Mouse (Mus musculus) neural tube, embryonic 15.5 days (tissue): Measurements from ENCODE around the gene Mindy4. TPM values are rescaled to one million over a fixed set of nuclear protein-coding genes. Genes with fewer than 3 reads are reported as not detected.

ENCODE experiments used
- ATAC-seq: fragments of 200-750 bp; cut with Nextera tagmentation; 2 replicates; pipeline ENCODE4 v1.8.0; 2017; ENCODE audit warnings: mild to moderate bottlenecking, moderate TSS enrichment, moderate library complexity; ENCODE audit not compliant: low FRiP score
- H3K27ac ChIP-seq: fragments of 300-500 bp; sonication (generic); replicated peaks from 2 replicates; pipeline ENCODE4 v1.5.1; 2015; ENCODE audit warnings: mild to moderate bottlenecking, inconsistent platforms
- H3K27me3 ChIP-seq: fragments of 300-500 bp; sonication (generic); replicated peaks from 2 replicates; pipeline ENCODE4 v1.6.1; 2015; ENCODE audit warnings: inconsistent platforms
- H3K36me3 ChIP-seq: fragments of 300-500 bp; sonication (generic); 2 replicates; pipeline ENCODE4 v1.6.1; 2015; ENCODE audit warnings: inconsistent platforms
- H3K4me1 ChIP-seq: fragments of 300-500 bp; sonication (generic); 2 replicates; pipeline ENCODE4 v1.6.1; 2015; ENCODE audit warnings: inconsistent platforms
- H3K4me2 ChIP-seq: fragments of 300-500 bp; sonication (generic); 2 replicates; pipeline ENCODE4 v1.6.1; 2015; ENCODE audit warnings: inconsistent platforms, mild to moderate bottlenecking, moderate library complexity
- H3K4me3 ChIP-seq: fragments of 300-500 bp; sonication (generic); replicated peaks from 2 replicates; pipeline ENCODE4 v1.5.1; 2015; ENCODE audit warnings: mild to moderate bottlenecking, inconsistent platforms
- H3K9ac ChIP-seq: fragments of 300-500 bp; sonication (generic); replicated peaks from 2 replicates; pipeline ENCODE4 v1.6.1; 2015; ENCODE audit warnings: mild to moderate bottlenecking, inconsistent platforms
- H3K9me3 ChIP-seq: fragments of 300-500 bp; sonication (generic); replicated peaks from 2 replicates; pipeline ENCODE4 v1.6.1; 2016; ENCODE audit warnings: inconsistent platforms
- WGBS: fragments of 180-500 bp; shearing (Covaris S2); methylation state at CpG from one replicate; pipeline ENCODE4 v1.1.7; 2015; ENCODE audit warnings: mixed read lengths; 5-methylcytosine and 5-hydroxymethylcytosine counted together
- polyA plus RNA-seq: library from polyadenylated mRNA; unstranded; fragments of >200 nt; fragmentation: Nextera tagmentation; extraction: Ambion mirVana; gene quantifications from 2 replicates; pipeline ENCODE4 v1.2.1, GENCODE M21; 2015

The Mindy4 gene
- polyA plus RNA-seq, 1 experiment from 2014 or later, result 10.3 TPM

- no peak overlapping the region for H3K27ac ChIP-seq
- H3K9ac ChIP-seq, result no peak overlapping the region
- H3K4me2 ChIP-seq, result no peak overlapping the region
- no peaks in the 10 kb centered on the region for H3K36me3 ChIP-seq
- WGBS, result 85% methylated on average over 14 of the region's 14 CpGs
- H3K4me3 ChIP-seq, result no peak overlapping the region
- no peaks in the 10 kb centered on the region for H3K27me3 ChIP-seq
- no peaks in the 10 kb centered on the region for H3K9me3 ChIP-seq
- H3K4me1 ChIP-seq, result no peaks in the 10 kb centered on the region
- ATAC-seq, result no peak
Measured at GRCm38 (mm10) chr6:55258428-55259325, 55.5 kb downstream of the Mindy4 start.

- H3K27me3 ChIP-seq, result no peaks in the 10 kb centered on the region
- no peak overlapping the region for H3K9ac ChIP-seq
- 90% methylated on average over 12 of the region's 12 CpGs for WGBS
- no peaks in the 10 kb centered on the region for H3K4me1 ChIP-seq
- no peak for ATAC-seq
- H3K4me3 ChIP-seq, result no peak overlapping the region
- H3K27ac ChIP-seq, result no peak overlapping the region
- H3K36me3 ChIP-seq, result peaks cover 4% of the 10 kb centered on the region; the same call in 1 of the 2 replicates
- H3K4me2 ChIP-seq, result no peak overlapping the region
- H3K9me3 ChIP-seq, result no peaks in the 10 kb centered on the region
Measured at GRCm38 (mm10) chr6:55262161-55262560, 59.0 kb downstream of the Mindy4 start.

- Histone ChIP-seq H3K4me2 (no peak overlapping the region), H3K36me3 (peaks cover 4% of the 10 kb centered on the region; the same call in 1 of the 2 replicates), H3K27ac (no peak overlapping the region), H3K4me3 (no peak overlapping the region), H3K9ac (no peak overlapping the region), H3K4me1 (no peaks in the 10 kb centered on the region), H3K9me3 (no peaks in the 10 kb centered on the region), H3K27me3 (no peaks in the 10 kb centered on the region)
- ATAC-seq, result no peak
- 78% methylated on average over 5 of the region's 5 CpGs for WGBS
Measured at GRCm38 (mm10) chr6:55263490-55264046, 60.4 kb downstream of the Mindy4 start.

GRCm38 (mm10) chr6:55264741-55265366 is 61.7 kb downstream of the Mindy4 start:
- Histone ChIP-seq H3K27ac (no peak overlapping the region), H3K27me3 (no peaks in the 10 kb centered on the region), H3K4me3 (no peak overlapping the region), H3K36me3 (peaks cover 4% of the 10 kb centered on the region; the same call in 1 of the 2 replicates), H3K9me3 (no peaks in the 10 kb centered on the region), H3K9ac (no peak overlapping the region), H3K4me1 (no peaks in the 10 kb centered on the region), H3K4me2 (no peak overlapping the region)
- WGBS, result 89% methylated on average over 7 of the region's 7 CpGs
- no peak for ATAC-seq

GRCm38 (mm10) chr6:55272952-55273351 is 69.8 kb downstream of the Mindy4 start:
- H3K27ac ChIP-seq, result no peak overlapping the region
- WGBS, result 75% methylated on average over 7 of the region's 7 CpGs
- no peak overlapping the region for H3K4me3 ChIP-seq
- H3K36me3 ChIP-seq, result no peaks in the 10 kb centered on the region
- H3K27me3 ChIP-seq, result no peaks in the 10 kb centered on the region
- no peak overlapping the region for H3K9ac ChIP-seq
- ATAC-seq, result no peak
- H3K9me3 ChIP-seq, result no peaks in the 10 kb centered on the region
- H3K4me1 ChIP-seq, result no peaks in the 10 kb centered on the region
- no peak overlapping the region for H3K4me2 ChIP-seq

- Histone ChIP-seq H3K27me3 (no peaks in the 10 kb centered on the region), H3K27ac (no peak overlapping the region), H3K4me3 (no peak overlapping the region), H3K36me3 (no peaks in the 10 kb centered on the region), H3K4me2 (no peak overlapping the region), H3K4me1 (no peaks in the 10 kb centered on the region), H3K9ac (no peak overlapping the region), H3K9me3 (no peaks in the 10 kb centered on the region)
- no peak for ATAC-seq
- 87% methylated on average over 5 of the region's 5 CpGs for WGBS
Measured at GRCm38 (mm10) chr6:55273463-55273862, 70.3 kb downstream of the Mindy4 start.

GRCm38 (mm10) chr6:55275000-55275399 is 71.8 kb downstream of the Mindy4 start:
- Histone ChIP-seq H3K9ac (no peak overlapping the region), H3K4me1 (no peaks in the 10 kb centered on the region), H3K4me2 (no peak overlapping the region), H3K27me3 (no peaks in the 10 kb centered on the region), H3K4me3 (no peak overlapping the region), H3K27ac (no peak overlapping the region), H3K9me3 (no peaks in the 10 kb centered on the region), H3K36me3 (no peaks in the 10 kb centered on the region; the same call in 1 of the 2 replicates)
- 85% methylated on average over 10 of the region's 10 CpGs for WGBS
- no peak for ATAC-seq

GRCm38 (mm10) chr6:55275786-55276185 is 72.6 kb downstream of the Mindy4 start:
- H3K4me1 ChIP-seq, result no peaks in the 10 kb centered on the region
- H3K9me3 ChIP-seq, result no peaks in the 10 kb centered on the region
- H3K27me3 ChIP-seq, result no peaks in the 10 kb centered on the region
- no peaks in the 10 kb centered on the region; the same call in 1 of the 2 replicates for H3K36me3 ChIP-seq
- no peak overlapping the region for H3K4me3 ChIP-seq
- no peak overlapping the region for H3K9ac ChIP-seq
- H3K27ac ChIP-seq, result no peak overlapping the region
- 75% methylated on average over 8 of the region's 8 CpGs for WGBS
- no peak overlapping the region for H3K4me2 ChIP-seq
- ATAC-seq, result no peak

- H3K4me3 ChIP-seq, result no peak overlapping the region
- no peak overlapping the region for H3K4me2 ChIP-seq
- H3K27ac ChIP-seq, result no peak overlapping the region
- no peaks in the 10 kb centered on the region for H3K9me3 ChIP-seq
- 86% methylated on average over 4 of the region's 4 CpGs for WGBS
- H3K36me3 ChIP-seq, result no peaks in the 10 kb centered on the region; the same call in 1 of the 2 replicates
- H3K27me3 ChIP-seq, result no peaks in the 10 kb centered on the region
- H3K9ac ChIP-seq, result no peak overlapping the region
- no peaks in the 10 kb centered on the region for H3K4me1 ChIP-seq
- no peak for ATAC-seq
Measured at GRCm38 (mm10) chr6:55276692-55277282, 73.6 kb downstream of the Mindy4 start.

GRCm38 (mm10) chr6:55278086-55278485 is 74.9 kb downstream of the Mindy4 start:
- Histone ChIP-seq H3K9ac (no peak overlapping the region), H3K27me3 (no peaks in the 10 kb centered on the region), H3K4me2 (no peak overlapping the region), H3K4me1 (no peaks in the 10 kb centered on the region), H3K4me3 (no peak overlapping the region), H3K27ac (no peak overlapping the region), H3K36me3 (peaks cover 5% of the 10 kb centered on the region; the same call in 1 of the 2 replicates), H3K9me3 (no peaks in the 10 kb centered on the region)
- no peak for ATAC-seq
- WGBS, result 85% methylated on average over 6 of the region's 6 CpGs

- Histone ChIP-seq H3K27me3 (no peaks in the 10 kb centered on the region), H3K4me3 (no peak overlapping the region), H3K9ac (no peak overlapping the region), H3K4me2 (no peak overlapping the region), H3K9me3 (no peaks in the 10 kb centered on the region), H3K4me1 (no peaks in the 10 kb centered on the region), H3K36me3 (peaks cover 5% of the 10 kb centered on the region; the same call in 1 of the 2 replicates), H3K27ac (no peak overlapping the region)
- WGBS, result 94% methylated on average over 4 of the region's 4 CpGs
- no peak for ATAC-seq
Measured at GRCm38 (mm10) chr6:55278520-55278919, 75.3 kb downstream of the Mindy4 start.
